Mouse (Mus musculus): Measurements from ENCODE around the gene Lsamp.

GRCm38 (mm10) chr16:40971382-40971781, 987.2 kb downstream of the Lsamp start:
- TF ChIP-seq EP300 (IDR thresholded peaks at IDR 0.05; ENCODE audit: low read depth) (no peak), CTCF (IDR thresholded peaks at IDR 0.05; ENCODE audit: low read depth) (no peak)
